ENCODE assay signal across 8 mouse cellular contexts in genomic region chr17:27621705-27622531, GRCm38 (mm10). TPM values are rescaled to one million over a fixed set of nuclear protein-coding genes. Genes with fewer than 3 reads are reported as not detected.
DNase-seq lines count a peak whose midpoint lies in the region; ATAC-seq and TF ChIP-seq lines count a peak whose summit lies in the region.

No protein-coding gene starts in this region.

- no peaks in the 10 kb centered on the region for H3K36me3 ChIP-seq in liver, embryonic 14.5 days (replicated peaks; ENCODE audit: control insufficient read depth, insufficient read depth, low read depth)
- no peaks in the 10 kb centered on the region for H3K36me3 ChIP-seq in stomach, embryonic 14.5 days (ENCODE audit: control insufficient read depth, insufficient read depth, low read length)

- no peak for TF ChIP-seq POLR2A in bone marrow macrophage, adult 2 months (IDR thresholded peaks at IDR 0.05; ENCODE audit: borderline replicate concordance, low read depth, low read length)

- 3% methylated on average over 23 of the region's 23 CpGs for WGBS in liver, embryonic 14.5 days (ENCODE audit: insufficient replicate concordance)
- WGBS in stomach, embryonic 14.5 days = 3% methylated on average over 23 of the region's 23 CpGs

- peak overlapping the region; percentile 73 for H3K4me3 ChIP-seq in left cerebral cortex, adult 2 months
- peak overlapping the region; percentile 83 for H3K4me3 ChIP-seq in bone marrow macrophage, adult 2 months (ENCODE audit: insufficient read depth, low read length)
- H3K4me3 ChIP-seq in liver, embryonic 14.5 days (ENCODE audit: insufficient read depth in 1 of 2, low read depth in 2 of 2, low read length in 2 of 2) = peak overlapping the region; percentile 88 to 98
- H3K4me3 ChIP-seq in stomach, embryonic 14.5 days (ENCODE audit: low read depth, low read length) = peak overlapping the region; percentile 99

- H3K27me3 ChIP-seq in liver, embryonic 14.5 days (ENCODE audit: control insufficient read depth, insufficient read depth, low read length) = no peaks in the 10 kb centered on the region
- no peaks in the 10 kb centered on the region for H3K27me3 ChIP-seq in stomach, embryonic 14.5 days (ENCODE audit: control insufficient read depth, insufficient read depth, low read length)

- DNase-seq in left cerebral cortex, adult 2 months (ENCODE audit: extremely low spot score in 1 of 2, low spot score in 2 of 2) = no peak
- DNase-seq in left cerebral cortex, postnatal 14 days (ENCODE audit: low spot score in 2 of 2) = no peak
- peak; percentile 34 for DNase-seq in forelimb bud, embryonic 11.5 days (ENCODE audit: low read depth, low spot score)
- DNase-seq in liver, embryonic 14.5 days (ENCODE audit: low read depth in 3 of 3, low spot score in 3 of 3) = no peak
- DNase-seq in MN1 (ENCODE audit: low spot score) = no peak
- DNase-seq in right cerebral cortex, postnatal 36 days (ENCODE audit: low spot score in 2 of 2) = no peak

- intact Hi-C loops in left cerebral cortex, adult 2 months (cut with DNase I) = loop anchor here (2.0 kb wide), 1 partner anchor 57 kb away; the partner anchor contains the start of gene AI413582
- intact Hi-C loops in left cerebral cortex, postnatal 14 days (cut with DNase I) = loop anchor here (2.0 to 5.0 kb wide), 2 partner anchors 35 to 57 kb away; partner anchors contain the start of gene AI413582

- no peak for TF ChIP-seq EP300 in liver, embryonic 14.5 days (IDR thresholded peaks at IDR 0.05; ENCODE audit: low read depth)

- no peaks in the 10 kb centered on the region for H3K9me3 ChIP-seq in liver, embryonic 14.5 days (ENCODE audit: control insufficient read depth, low read length)
- no peaks in the 10 kb centered on the region for H3K9me3 ChIP-seq in stomach, embryonic 14.5 days (ENCODE audit: control insufficient read depth, low read depth, low read length)

- TF ChIP-seq CTCF in left cerebral cortex, adult 2 months (IDR thresholded peaks at IDR 0.05) = no peak
- TF ChIP-seq CTCF in bone marrow macrophage, adult 2 months (IDR thresholded peaks at IDR 0.05; ENCODE audit: low read depth, low read length) = no peak
- no peak for TF ChIP-seq CTCF in liver, embryonic 14.5 days (IDR thresholded peaks at IDR 0.05; ENCODE audit: low read depth)

- peak overlapping the region; percentile 99 for H3K27ac ChIP-seq in left cerebral cortex, adult 2 months
- peak overlapping the region; percentile 70 for H3K27ac ChIP-seq in bone marrow macrophage, adult 2 months (ENCODE audit: insufficient read depth, low read depth, low read length)
- H3K27ac ChIP-seq in liver, embryonic 14.5 days = peak overlapping the region; percentile 37; the same call in 1 of the 2 replicates
- H3K27ac ChIP-seq in stomach, embryonic 14.5 days (ENCODE audit: low read length) = peak overlapping the region; percentile 93

- H3K9ac ChIP-seq in liver, embryonic 14.5 days (replicated peaks) = peak overlapping the region; percentile 76
- H3K9ac ChIP-seq in stomach, embryonic 14.5 days (replicated peaks; ENCODE audit: low read depth, low read length) = peak overlapping the region; percentile 99

- peaks cover 14% of the 10 kb centered on the region for H3K4me1 ChIP-seq in bone marrow macrophage, adult 2 months (ENCODE audit: control insufficient read depth, insufficient read depth, low read length)
- H3K4me1 ChIP-seq in liver, embryonic 14.5 days (replicated peaks; ENCODE audit: control insufficient read depth in 2 of 2, insufficient read depth in 2 of 2, low read length in 1 of 2) = peaks cover 0 to 22% of the 10 kb centered on the region in 2 experiments; a peak in 2 of 4 replicates
- peaks cover 24% of the 10 kb centered on the region for H3K4me1 ChIP-seq in stomach, embryonic 14.5 days (ENCODE audit: control insufficient read depth, insufficient read depth, low read length)

- ATAC-seq in liver, embryonic 14.5 days (ENCODE audit: insufficient read depth) = no peak
- ATAC-seq in stomach, embryonic 14.5 days (ENCODE audit: insufficient number of reproducible peaks, insufficient read depth, low FRiP score, low read depth) = no peak

- H3K4me2 ChIP-seq in liver, embryonic 14.5 days (ENCODE audit: low read depth) = peak overlapping the region; percentile 77
- H3K4me2 ChIP-seq in stomach, embryonic 14.5 days (replicated peaks; ENCODE audit: low read depth, low read length) = peak overlapping the region; percentile 56

RNA-seq across cellular contexts. Expression of gene Nudt3, which starts 1.4 kb away (rescaled TPM):
- total RNA-seq in left cerebral cortex, adult 2 months (2021) = 100 to 1,000 TPM; 550 to 603 TPM
- total RNA-seq in left cerebral cortex, postnatal 14 days (2021) = 100 to 1,000 TPM; 514 to 519 TPM
- 55.7 and 58.0 TPM in 2 replicates for polyA plus RNA-seq in bone marrow macrophage, adult 2 months (2012; ENCODE audit: insufficient read depth, insufficient read length, missing spikeins)
- 15.3 and 20.9 TPM in 2 replicates for polyA plus RNA-seq in liver, embryonic 14.5 days (2012; rRNA removed)
- polyA plus RNA-seq in liver, embryonic 14.5 days (2014; fragmentation: Nextera tagmentation; extraction: Ambion mirVana) = 10.3 and 10.7 TPM in 2 replicates
- 42.8 and 44.2 TPM in 2 replicates for polyA plus RNA-seq in stomach, embryonic 14.5 days (2014; fragmentation: Nextera tagmentation; extraction: Ambion mirVana)

RNA-seq across cellular contexts. Expression of gene RPS10-NUDT3, which starts 13.1 kb away (rescaled TPM):
- total RNA-seq in left cerebral cortex, adult 2 months (2021) = 1 to 10 TPM in 1 of 2 experiments, not detected in 1; 2.0 TPM
- total RNA-seq in left cerebral cortex, postnatal 14 days (2021) = not detected
- not detected in 2 replicates for polyA plus RNA-seq in bone marrow macrophage, adult 2 months (2012; ENCODE audit: insufficient read depth, insufficient read length, missing spikeins)
- not detected in 2 replicates for polyA plus RNA-seq in liver, embryonic 14.5 days (2012; rRNA removed)
- not detected in 2 replicates for polyA plus RNA-seq in liver, embryonic 14.5 days (2014; fragmentation: Nextera tagmentation; extraction: Ambion mirVana)
- not detected in 2 replicates for polyA plus RNA-seq in stomach, embryonic 14.5 days (2014; fragmentation: Nextera tagmentation; extraction: Ambion mirVana)

RNA-seq across cellular contexts. Expression of gene Rps10, which starts 14.6 kb away (rescaled TPM):
- 100 to 1,000 TPM; 444 to 464 TPM for total RNA-seq in left cerebral cortex, adult 2 months (2021)
- 100 to 1,000 TPM; 387 to 414 TPM for total RNA-seq in left cerebral cortex, postnatal 14 days (2021)
- 1,367 and 1,405 TPM in 2 replicates for polyA plus RNA-seq in bone marrow macrophage, adult 2 months (2012; ENCODE audit: insufficient read depth, insufficient read length, missing spikeins)
- polyA plus RNA-seq in liver, embryonic 14.5 days (2012; rRNA removed) = 1,128 and 1,708 TPM in 2 replicates
- polyA plus RNA-seq in liver, embryonic 14.5 days (2014; fragmentation: Nextera tagmentation; extraction: Ambion mirVana) = 697 and 712 TPM in 2 replicates
- 1,169 and 1,246 TPM in 2 replicates for polyA plus RNA-seq in stomach, embryonic 14.5 days (2014; fragmentation: Nextera tagmentation; extraction: Ambion mirVana)

RNA-seq across cellular contexts. Expression of gene Pacsin1, which starts 33.4 kb away (rescaled TPM):
- 100 to 1,000 TPM; 436 to 459 TPM for total RNA-seq in left cerebral cortex, adult 2 months (2021)
- total RNA-seq in left cerebral cortex, postnatal 14 days (2021) = 100 to 1,000 TPM; 349 to 352 TPM
- not detected in 2 replicates for polyA plus RNA-seq in bone marrow macrophage, adult 2 months (2012; ENCODE audit: insufficient read depth, insufficient read length, missing spikeins)
- polyA plus RNA-seq in liver, embryonic 14.5 days (2012; rRNA removed) = 0.03 and 0.08 TPM in 2 replicates
- 0.14 TPM in 1 of 2 replicates, not detected in the other for polyA plus RNA-seq in liver, embryonic 14.5 days (2014; fragmentation: Nextera tagmentation; extraction: Ambion mirVana)
- polyA plus RNA-seq in stomach, embryonic 14.5 days (2014; fragmentation: Nextera tagmentation; extraction: Ambion mirVana) = 1.8 and 2.3 TPM in 2 replicates

RNA-seq across cellular contexts. Expression of gene AI413582, which starts 56.4 kb away (rescaled TPM):
- 10 to 100 TPM; 86.7 to 93.8 TPM for total RNA-seq in left cerebral cortex, adult 2 months (2021)
- 10 to 100 TPM; 92.2 to 97.5 TPM for total RNA-seq in left cerebral cortex, postnatal 14 days (2021)
- polyA plus RNA-seq in bone marrow macrophage, adult 2 months (2012; ENCODE audit: insufficient read depth, insufficient read length, missing spikeins) = 76.7 and 85.6 TPM in 2 replicates
- 9.9 and 11.7 TPM in 2 replicates for polyA plus RNA-seq in liver, embryonic 14.5 days (2012; rRNA removed)
- polyA plus RNA-seq in liver, embryonic 14.5 days (2014; fragmentation: Nextera tagmentation; extraction: Ambion mirVana) = 15.2 and 18.9 TPM in 2 replicates
- polyA plus RNA-seq in stomach, embryonic 14.5 days (2014; fragmentation: Nextera tagmentation; extraction: Ambion mirVana) = 22.6 and 24.3 TPM in 2 replicates

Comparison
In these comparisons a context has a peak if more than half of its experiments do, and no peak if none do; other contexts are left out.
1. H3K27ac ChIP-seq: peak in every context shown above with its lines; median percentile 99 in left cerebral cortex, adult 2 months; 93 in stomach, embryonic 14.5 days; 70 in bone marrow macrophage, adult 2 months; 37 in liver, embryonic 14.5 days.